Mouse (Mus musculus) cerebellum, adult 8-10 months (tissue): ENCODE data around the gene Mpg.

ENCODE experiments used
- DNase-seq: peaks from one replicate; pipeline ENCODE4 v3.0.0; 2022

Gene Mpg

DNA sequence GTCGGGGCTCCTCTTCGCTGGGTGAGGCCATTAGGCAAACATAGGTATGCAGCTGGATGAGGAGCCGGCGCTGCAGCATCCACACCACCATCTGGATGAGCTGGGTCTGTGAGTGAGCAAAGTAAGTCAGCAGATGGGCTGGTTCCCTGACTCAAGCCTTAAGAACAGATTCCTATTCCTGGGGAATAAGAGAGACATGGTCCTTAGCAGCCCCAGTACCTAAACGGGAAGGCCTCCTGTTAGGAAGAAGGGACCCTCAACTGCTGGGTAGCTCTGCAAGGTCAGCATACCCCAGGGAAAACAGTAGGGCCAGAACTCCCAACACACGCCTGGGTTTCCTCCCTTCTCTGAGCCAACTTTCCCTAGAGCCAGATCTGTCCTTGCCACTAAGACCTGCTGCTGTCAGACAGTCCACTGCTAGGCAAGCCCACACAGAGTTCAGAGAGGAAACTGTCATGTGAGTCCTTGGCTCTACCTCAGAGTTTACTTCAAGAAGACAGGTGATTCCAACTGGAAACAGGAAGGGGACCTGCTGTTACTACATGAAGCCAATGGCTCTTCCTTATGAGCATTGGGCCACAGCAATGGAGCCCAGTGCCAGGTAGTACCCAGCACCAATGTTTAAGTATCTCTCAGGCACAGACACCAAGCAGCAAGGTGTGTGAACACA is 8.6 kb downstream of the Mpg start:
- peak; percentile 23 for DNase-seq

DNA sequence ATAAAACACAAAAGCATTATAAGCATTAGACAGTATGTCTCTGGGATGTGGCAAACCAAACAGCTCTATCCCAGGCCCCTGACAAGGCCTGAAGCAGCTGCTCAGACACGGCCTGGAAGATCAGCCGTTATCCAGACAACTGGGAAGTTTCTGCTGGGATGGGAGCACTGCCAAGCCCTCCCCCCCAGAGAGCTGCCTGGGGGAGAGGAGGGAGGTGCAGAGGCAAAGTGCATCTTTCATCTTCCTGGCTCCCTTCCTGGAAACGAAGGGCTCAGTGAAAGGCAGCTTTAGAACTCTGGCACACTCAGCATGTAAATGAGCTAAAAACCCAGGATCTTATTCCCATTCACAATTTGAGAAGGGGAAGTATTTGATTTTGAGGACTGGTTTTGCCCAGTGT is 9.3 kb downstream of the Mpg start:
- peak; percentile 42 for DNase-seq

GRCm38 (mm10) chr11:32236132-32236531 is 9.8 kb downstream of the Mpg start:
- peak; percentile 20 for DNase-seq

DNA sequence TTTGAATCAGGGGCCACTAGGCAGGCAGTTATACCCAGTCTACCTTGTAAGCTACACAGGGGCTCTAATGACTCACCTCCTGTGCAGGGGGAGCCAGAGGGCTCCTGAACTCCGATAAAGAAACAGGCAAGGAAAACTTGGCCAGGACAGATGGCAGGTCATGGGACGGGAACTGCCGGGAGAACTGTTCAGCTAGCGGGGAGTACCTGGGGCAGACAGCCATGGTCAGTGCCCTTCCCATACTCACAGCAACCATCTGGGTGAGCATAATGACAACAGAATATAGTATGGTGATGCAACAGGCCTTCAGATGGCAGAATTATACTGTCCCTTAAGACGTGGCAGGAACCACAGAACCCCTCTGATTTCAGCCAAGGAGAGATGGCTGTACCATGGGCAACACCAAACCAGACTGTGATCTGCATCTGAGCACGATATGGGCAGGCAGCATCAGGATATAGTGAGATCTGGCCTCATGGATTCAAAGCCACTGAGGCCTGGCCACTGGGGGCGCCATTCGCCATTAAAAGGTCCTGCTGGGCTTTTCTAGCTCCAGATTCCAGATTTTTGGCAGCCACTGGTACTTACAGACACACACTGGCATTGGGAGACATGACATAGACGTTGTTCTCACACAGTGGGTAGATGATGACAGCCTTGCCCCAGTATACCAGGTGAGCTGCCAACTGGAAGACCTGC is 10.6 kb downstream of the Mpg start:
- peak; percentile 71 for DNase-seq

- DNase-seq: no peak
Observed at GRCm38 (mm10) chr11:32237411-32237795, 11.1 kb downstream of the Mpg start.

DNA sequence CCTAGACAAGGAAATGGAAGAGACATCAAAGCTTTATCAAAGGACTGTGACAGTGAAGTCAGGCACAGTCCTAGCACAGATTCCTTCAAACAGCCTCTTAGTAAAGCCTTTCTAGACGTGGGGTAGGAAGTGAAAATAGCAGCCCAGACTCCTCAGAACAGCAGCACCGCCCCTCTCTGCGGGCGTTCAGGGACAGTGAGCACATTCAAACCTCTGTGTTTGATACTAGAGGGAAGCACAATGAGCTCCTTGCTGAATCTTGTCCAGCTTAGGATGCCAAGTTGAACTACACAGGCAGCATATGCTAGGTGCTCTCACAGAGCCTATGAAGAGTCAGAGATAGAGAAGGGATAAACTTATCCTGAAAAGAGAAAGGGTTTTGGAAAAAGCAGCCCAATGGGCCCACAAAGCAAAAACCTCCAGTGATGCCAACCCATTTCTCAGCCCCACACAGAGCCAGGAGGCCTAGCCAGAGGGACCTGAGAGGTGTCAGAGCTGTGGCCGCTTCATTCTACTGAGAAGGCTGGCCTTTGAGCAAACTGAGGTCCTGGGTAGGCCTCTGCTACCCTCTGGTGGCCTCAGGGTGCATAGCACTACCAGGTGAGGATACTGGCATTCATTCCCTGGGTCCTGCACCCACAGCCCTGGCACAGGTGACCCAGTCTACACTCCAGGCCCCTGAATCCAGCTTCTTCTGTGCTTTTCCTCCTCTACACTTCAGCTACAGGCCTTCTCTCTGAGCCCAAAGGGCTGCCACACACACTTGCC is 12.0 kb downstream of the Mpg start:
- peak; percentile 86 for DNase-seq

DNA sequence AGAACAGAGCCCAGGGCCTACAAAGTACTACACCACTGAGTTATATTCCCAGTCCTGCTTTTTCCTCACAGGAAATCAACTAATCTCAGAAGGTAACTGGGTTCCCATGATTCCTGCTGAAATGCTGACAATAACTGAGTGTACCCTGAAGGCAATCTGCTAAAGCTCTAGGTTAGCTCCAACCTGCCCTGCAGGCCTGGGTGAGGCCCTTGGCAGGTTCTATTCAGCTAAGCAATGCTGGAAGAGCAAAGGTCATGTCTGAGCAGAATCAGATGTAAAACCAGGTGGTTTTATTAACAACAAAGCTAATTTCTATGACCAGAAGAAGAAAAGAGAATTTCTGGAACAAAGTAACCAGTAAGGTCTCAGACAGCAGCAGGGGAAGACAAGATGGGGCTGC is 15.1 kb downstream of the Mpg start:
- no peak for DNase-seq

DNA sequence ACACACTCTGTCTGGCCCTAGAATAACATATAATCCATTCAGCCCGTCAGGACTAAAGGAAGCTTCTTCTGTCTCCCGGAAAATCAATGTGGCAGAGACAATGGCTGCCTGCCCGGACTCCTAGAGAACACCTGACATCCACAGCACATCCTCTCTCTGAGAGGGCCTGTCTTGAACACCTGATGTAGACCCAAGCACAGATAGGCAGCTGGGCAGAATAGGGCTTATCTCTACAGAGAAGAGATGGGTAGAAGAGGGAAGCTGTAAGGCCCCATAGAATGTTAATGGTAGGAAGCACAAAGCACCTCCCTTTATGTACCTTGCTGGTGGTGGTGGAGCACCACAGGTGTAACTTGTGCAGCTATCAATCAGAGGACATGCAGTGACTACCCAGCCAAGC is 15.9 kb downstream of the Mpg start:
- DNase-seq: no peak

DNA sequence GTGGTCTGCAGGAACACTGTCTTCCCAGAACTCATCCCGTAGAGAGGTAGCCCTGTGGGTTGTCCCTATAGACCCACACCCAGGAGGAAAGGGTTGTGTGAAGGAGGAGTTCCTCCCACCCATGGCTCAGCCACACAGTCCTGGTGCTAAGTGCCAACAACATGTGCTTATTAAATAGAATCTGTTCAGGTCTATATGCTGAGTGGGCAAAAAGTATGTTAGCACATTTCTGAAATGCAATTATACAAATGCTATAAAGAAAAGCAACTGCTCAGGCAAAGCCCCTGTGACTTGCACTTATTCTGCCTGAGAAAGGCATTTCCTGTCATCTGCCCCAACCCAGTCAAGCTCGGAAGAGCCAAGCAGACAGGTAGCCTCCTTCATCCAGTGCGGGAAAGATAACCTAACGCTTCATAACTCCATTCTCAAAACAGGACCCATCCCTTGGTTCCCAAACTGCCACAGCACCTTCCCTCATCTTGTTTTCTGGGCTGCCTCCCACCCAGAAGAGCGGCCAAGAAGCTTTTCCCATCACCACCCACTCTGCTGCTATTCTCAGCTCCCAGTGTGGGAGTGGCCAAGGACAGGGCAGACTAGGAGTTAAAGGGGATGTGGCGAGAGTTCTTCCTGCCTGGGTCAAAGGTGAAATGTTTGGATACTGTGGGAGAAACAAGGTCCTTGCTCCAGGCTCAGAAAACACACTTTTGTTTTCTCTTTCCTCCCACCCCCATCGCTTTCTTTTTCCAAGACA is 17.1 kb downstream of the Mpg start:
- DNase-seq: no peak

DNA sequence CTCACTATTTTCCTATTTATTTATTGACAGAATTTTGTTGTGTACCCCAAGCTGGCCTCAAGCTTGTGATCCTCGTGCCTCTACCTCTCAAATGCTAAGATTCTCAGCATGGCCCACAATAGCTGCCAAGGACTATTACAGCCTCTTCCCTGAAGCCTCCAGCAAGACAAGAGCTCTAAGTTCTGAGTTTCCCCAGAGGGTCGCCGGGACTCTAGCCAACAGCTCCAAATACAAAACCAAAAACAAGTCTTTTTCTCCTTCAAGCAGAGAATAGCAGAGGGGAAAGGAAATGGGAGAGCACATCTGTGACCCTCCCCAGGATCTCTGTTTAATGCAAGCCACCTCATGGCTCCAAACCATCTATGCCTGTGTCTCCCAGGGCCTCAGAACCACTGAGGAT is 17.8 kb downstream of the Mpg start:
- no peak for DNase-seq

DNA sequence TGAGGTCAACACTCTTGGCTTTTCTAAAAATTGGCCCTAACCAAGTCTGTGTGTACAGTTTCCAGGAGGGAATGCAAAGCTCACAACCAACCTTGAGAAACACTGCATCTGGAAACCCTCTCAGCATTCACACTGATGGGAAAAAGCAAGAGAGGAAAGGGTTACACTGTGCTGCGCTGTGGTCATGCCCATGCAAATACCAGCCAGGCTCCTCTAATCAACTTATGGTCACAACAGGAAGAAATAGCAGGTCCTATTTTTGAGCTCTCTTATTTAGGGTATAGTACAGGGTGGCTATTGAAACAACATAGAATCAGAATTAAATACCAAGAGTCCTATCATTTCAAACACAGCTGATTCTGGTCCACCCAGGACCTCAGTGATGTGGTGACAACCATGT is 18.3 kb downstream of the Mpg start:
- no peak for DNase-seq

GRCm38 (mm10) chr11:32245614-32246013 is 19.3 kb downstream of the Mpg start:
- no peak for DNase-seq

DNA sequence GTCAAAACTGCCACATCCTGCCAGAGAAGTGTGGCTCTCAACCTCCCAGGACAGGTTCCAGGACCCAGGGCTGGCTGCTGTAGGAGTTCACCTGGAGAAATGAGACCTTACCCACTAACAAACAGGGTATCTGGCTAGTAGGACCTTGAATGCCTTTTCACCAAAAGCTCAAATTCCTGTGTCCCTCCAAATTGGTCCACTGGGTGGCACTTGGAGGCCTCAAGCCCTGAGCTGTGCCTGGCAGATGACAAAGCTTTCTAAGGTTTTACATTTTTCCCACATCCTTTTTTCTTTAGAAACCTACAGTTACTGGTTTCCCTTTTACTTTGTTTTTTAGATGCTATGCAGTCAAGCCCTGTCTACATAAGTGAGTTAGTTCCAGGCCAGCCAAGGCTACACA is 20.8 kb downstream of the Mpg start:
- DNase-seq: no peak

- no peak for DNase-seq
Observed at GRCm38 (mm10) chr11:32248350-32248749, 22.0 kb downstream of the Mpg start.

DNA sequence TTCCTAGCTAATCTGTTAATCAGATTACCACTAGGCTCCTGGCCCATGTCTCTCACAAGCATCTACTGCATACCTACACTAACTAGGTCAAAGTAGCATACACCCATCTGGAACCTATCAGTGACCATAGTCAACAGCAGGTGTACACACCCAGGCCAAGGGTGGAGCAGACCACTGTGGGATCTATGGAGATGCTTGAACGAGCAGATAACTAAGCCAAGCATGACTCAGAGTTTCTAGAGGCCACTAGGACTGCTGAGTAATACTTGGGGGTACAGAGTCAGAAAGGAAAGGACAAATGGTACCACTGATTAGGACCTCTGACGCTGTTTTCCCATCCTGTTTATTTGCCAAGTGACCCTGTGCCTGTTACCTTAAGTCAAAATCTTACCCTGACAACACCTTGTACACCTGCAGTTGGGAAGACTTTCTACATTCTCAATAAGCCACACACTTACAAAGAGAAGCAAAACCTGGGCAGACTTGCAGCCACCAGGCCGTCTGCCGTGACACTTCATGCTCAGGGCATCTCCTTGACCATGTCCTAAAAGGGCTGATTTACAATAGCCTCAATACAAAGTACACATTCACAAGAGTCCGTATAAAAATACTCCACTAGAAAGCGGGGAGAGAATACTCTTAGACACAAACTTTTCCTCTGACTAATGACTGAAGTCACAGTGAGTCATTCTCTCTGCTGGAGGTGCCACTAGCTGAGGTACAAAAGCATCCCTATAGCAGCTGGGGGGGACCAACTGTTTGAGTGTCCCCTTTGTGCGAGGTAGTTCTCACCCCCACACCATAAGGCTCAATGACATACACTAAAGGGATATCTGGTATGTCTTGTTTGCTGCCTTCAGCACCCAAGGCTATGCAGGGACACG is 24.8 kb downstream of the Mpg start:
- DNase-seq: no peak

- DNase-seq: peak; percentile 15
Observed at GRCm38 (mm10) chr11:32253121-32253520, 26.8 kb downstream of the Mpg start.

DNA sequence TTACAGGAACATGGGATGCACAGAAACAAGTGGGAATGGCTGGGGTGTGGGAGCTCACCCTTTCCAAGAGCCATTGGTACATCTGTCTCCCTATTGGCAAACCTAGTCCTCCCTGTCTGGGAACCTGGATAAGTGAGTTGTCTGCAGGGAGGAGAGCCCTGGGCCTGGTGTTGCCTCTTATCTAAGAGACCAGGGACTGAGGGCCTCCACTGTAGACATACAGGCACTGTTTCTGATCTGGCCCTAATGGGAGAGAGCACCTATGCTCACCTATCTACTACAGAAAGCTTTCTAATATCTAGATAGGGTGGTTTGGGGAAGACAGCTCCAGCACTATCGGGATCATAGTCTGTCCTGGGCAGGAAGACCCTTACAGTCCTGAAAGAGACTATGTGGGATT is 29.8 kb downstream of the Mpg start:
- DNase-seq: no peak

GRCm38 (mm10) chr11:32256566-32256965 is 30.3 kb downstream of the Mpg start:
- no peak for DNase-seq

GRCm38 (mm10) chr11:32262674-32263415 is 36.5 kb downstream of the Mpg start:
- DNase-seq: no peak

DNA sequence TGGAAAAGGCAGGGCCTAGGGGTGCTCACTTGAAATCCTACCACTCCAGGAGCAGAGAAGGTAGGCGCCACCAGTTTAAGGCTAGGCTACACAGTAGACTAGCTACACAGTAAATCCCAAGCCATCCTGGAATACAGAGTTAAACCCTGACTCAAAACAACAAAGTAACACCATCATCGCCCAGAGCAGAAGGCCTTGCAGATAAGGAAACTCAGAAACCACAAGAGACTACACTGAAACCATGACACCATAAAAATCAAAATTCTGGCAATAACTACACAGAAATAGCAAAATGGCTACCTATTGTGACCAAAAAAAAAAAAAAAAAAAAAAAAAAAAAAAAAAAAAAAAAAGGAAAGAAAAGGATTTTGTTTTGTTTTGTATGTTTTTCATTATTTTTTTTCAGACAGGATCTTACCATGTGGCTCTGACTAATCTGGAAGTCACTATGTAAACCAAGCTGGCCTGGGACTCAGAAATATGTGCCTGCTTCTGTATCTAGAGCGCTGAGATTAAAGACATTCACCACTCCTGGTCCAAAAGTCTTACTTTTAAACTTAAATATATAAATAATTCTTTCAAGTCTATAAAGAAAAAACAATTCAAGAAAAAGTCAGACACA is 38.9 kb downstream of the Mpg start:
- no peak for DNase-seq

GRCm38 (mm10) chr11:32266194-32266593 is 39.9 kb downstream of the Mpg start:
- no peak for DNase-seq
